Mouse (Mus musculus) adrenal gland, adult 10 weeks (tissue): ENCODE measurements around the gene Acot2. TPM values are rescaled to one million over a fixed set of nuclear protein-coding genes. Genes with fewer than 3 reads are reported as not detected.

Source experiments
- polyA plus RNA-seq: library from polyadenylated mRNA; stranded (reverse); fragments of 350-450 nt; fragmentation: Illumina TruSeq; extraction: RNeasy Lipid Tissue Mini Kit (QIAGEN cat#74804); gene quantifications from one replicate; pipeline ENCODE4 v1.2.3, GENCODE M21; 2014; ENCODE audit warnings: low read depth, low replicate concordance

The Acot2 gene
- polyA plus RNA-seq: 3.1 TPM

DNA sequence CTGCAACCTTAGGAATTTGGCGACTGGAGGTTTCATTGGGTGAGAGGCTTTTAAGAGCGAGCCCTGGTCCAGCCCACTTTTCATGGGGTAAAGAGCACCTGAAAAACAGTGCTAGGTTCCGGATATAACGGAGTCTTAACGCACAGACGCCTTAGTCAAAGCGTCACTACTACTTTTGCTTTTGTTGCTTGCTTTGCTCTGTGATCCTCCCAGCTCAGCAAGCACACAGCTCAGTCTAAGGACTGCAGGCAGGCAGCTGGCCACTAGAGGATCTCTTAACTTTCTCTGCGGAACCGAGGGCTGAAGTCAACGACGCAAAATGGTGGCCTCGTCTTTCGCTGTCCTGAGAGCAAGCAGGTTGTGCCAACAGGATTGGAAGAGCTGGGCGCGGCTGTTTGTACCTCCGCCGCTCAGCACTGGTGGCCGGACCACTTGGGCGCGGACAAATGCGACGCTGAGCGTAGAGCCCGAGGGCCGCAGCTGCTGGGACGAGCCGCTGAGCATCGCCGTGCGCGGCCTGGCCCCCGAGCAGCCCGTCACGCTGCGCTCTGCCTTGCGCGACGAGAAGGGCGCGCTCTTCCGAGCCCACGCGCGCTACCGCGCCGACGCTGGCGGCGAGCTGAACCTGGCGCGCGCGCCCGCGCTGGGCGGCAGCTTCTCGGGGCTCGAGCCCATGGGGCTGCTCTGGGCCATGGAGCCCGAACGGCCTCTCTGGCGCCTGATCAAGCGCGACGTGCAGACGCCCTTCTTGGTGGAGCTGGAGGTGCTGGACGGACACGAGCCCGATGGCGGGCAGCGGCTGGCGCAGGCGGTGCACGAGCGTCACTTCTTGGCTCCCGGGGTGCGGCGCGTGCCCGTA, at the start of gene Acot2:
Gene Acot2, plus strand, starts transcription at position 279 of the 859 bp plus-strand sequence.

DNA sequence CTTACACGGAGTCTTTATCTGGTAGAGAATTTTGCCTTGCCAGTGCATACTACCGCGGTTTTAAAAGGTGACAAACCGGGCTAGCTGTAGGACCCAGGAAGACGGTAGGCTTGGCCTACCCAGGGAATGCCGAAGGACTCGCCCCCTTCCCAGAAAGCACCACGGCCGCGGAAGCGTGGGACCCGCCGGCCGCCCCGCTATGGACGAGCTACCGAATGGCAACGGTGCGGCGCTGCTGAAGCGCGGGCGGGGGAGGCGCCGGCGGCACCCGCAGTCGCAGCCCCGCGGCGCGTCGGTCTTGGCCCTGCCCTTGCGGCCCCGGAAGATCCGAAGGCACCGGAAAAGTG, 37.2 kb upstream of the Acot2 start, which contains the start of gene Riox1:
Gene Riox1, plus strand, starts transcription at position 116 of the 347 bp plus-strand sequence.

DNA sequence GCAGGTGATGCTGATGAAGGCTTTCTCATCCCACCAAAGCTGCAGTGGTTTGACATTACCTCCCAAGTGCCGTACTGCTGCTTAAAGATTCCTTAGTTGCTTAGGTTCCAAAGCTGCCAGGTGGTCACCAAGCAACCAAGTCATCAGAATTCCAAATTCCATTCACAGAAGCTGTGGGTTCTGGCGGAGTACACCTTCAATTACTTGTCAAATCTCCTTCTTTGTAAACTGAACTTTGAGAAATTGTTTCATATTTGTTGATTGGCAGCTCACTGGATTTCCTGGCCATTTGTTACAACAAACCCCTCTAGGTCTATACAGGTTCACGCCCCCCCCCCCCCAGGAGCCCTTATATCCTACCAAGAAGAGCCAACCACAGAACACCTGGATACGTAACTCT, 2.9 kb upstream of the Acot2 start, which contains the start of gene Heatr4:
Gene Heatr4, minus strand, starts transcription at position 101 of the 400 bp plus-strand sequence.

DNA sequence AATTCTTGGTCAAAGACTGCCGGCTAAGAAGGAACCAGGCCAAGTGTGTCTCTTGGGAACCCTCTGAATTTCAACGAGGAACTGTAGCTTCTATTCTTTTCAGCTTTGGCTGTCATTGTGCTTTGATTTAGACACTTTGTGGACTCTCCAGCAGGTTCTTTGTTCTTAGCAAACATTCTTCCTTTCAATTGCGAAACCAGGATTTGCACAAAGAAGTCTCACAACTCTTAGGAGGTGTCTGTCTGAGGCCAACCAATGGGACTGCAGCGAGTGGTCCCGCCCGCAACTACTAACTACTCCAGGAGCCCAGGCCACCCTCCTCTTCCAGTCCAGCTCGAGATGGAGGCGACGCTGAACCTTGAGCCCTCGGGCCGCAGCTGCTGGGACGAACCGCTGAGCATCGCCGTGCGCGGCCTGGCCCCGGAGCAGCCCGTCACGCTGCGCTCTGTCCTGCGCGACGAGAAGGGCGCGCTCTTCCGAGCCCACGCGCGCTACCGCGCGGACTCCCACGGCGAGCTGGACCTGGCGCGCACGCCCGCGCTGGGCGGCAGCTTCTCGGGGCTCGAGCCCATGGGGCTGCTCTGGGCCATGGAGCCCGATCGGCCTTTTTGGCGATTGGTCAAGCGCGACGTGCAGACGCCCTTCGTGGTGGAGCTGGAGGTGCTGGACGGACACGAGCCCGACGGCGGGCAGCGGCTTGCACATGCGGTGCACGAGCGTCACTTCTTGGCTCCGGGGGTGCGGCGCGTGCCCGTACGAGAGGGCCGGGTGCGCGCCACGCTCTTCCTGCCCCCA, 21.7 kb downstream of the Acot2 start, which contains the start of gene Acot1:
Gene Acot1, plus strand, starts transcription at position 320 of the 795 bp plus-strand sequence.

DNA sequence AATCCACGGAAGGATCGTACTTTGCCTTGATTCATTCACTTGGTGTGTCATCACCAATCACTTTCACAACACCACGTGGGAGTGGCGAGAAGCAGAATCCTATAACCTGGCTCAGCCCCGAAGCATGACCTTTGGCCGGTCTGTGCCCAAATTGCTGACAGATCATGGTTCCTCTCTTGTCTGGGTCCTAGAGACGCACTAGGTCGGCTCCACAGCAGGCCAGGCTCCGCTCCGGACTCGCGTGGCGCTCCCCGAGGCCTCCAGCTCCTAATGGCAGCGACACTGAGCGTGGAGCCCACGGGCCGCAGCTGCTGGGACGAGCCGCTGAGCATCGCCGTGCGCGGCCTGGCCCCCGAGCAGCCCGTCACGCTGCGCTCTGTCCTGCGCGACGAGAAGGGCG, 50.6 kb downstream of the Acot2 start, which contains the start of gene Acot4:
Gene Acot4, plus strand, starts transcription at position 139 of the 400 bp plus-strand sequence.

DNA sequence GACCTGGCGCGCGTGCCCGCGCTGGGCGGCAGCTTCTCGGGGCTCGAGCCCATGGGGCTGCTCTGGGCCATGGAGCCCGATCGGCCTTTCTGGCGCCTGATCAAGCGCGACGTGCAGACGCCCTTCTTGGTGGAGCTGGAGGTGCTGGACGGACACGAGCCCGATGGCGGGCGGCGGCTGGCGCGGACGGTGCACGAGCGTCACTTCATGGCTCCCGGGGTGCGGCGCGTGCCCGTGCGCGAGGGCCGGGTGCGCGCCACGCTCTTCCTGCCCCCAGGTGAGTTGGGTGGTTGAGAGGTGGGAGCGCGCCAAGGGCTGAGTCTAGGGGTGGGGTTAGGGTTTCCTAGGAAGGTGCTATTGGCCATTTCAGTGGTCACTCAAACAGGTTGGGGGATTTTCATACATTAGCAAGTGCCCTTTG, 51.0 kb downstream of the Acot2 start, which contains the start of gene Gm49366:
Gene Gm49366, plus strand, starts transcription at position 245 of the 421 bp plus-strand sequence.

Other genes with a start within 250 kb of the Acot2 start
- gene Papln, start 224.2 kb upstream of the Acot2 start, polyA plus RNA-seq: 0.35 TPM
- 24.2 TPM for gene Numb, start 65.9 kb upstream of the Acot2 start, polyA plus RNA-seq
- 1.7 TPM for gene Riox1, start 37.3 kb upstream of the Acot2 start, polyA plus RNA-seq
- not detected for gene Heatr4, start 3.0 kb upstream of the Acot2 start, polyA plus RNA-seq
- gene Acot1, start 21.6 kb downstream of the Acot2 start, polyA plus RNA-seq: 7.6 TPM
- 2.8 TPM for gene Acot4, start 50.5 kb downstream of the Acot2 start, polyA plus RNA-seq
- not detected for gene Gm49366, start 51.1 kb downstream of the Acot2 start, polyA plus RNA-seq
- 0.58 TPM for gene Acot3, start 64.3 kb downstream of the Acot2 start, polyA plus RNA-seq
- not detected for gene Acot5, start 81.5 kb downstream of the Acot2 start, polyA plus RNA-seq
- gene Acot6, start 112.8 kb downstream of the Acot2 start, polyA plus RNA-seq: 16.6 TPM
- 34.3 TPM for gene Dnal1, start 126.5 kb downstream of the Acot2 start, polyA plus RNA-seq
- gene Pnma1, start 160.6 kb downstream of the Acot2 start, polyA plus RNA-seq: not detected
- 10.8 TPM for gene Elmsan1, start 231.0 kb downstream of the Acot2 start, polyA plus RNA-seq